Mouse (Mus musculus) liver, embryonic 13.5 days (tissue): ENCODE measurements around the gene Gm27027. TPM values are rescaled to one million over a fixed set of nuclear protein-coding genes. Genes with fewer than 3 reads are reported as not detected.

Source experiments
- ATAC-seq: fragments of 200-750 bp; cut with Nextera tagmentation; 2 replicates; pipeline ENCODE4 v1.8.0; 2017; ENCODE audit warnings: low read depth, mild to moderate bottlenecking, moderate number of reproducible peaks, moderate library complexity
- DNase-seq: peaks from one replicate; pipeline ENCODE4 v3.0.0; 2022
- H3K27ac ChIP-seq: fragments of 300-500 bp; sonication (generic); 2 replicates; pipeline ENCODE4 v1.5.1; 2015; ENCODE audit warnings: moderate library complexity, mild to moderate bottlenecking, inconsistent platforms
- H3K27me3 ChIP-seq: fragments of 300-500 bp; sonication (generic); 2 replicates; pipeline ENCODE4 v1.6.1; 2015; ENCODE audit warnings: mild to moderate bottlenecking, inconsistent platforms
- H3K36me3 ChIP-seq: fragments of 300-500 bp; sonication (generic); 2 replicates; pipeline ENCODE4 v1.6.1; 2015; ENCODE audit warnings: mild to moderate bottlenecking, inconsistent platforms
- H3K4me1 ChIP-seq: fragments of 300-500 bp; sonication (generic); replicated peaks from 2 replicates; pipeline ENCODE4 v1.6.1; 2015; ENCODE audit warnings: inconsistent platforms
- H3K4me2 ChIP-seq: fragments of 300-500 bp; sonication (generic); 2 replicates; pipeline ENCODE4 v1.6.1; 2015; ENCODE audit warnings: inconsistent platforms, mild to moderate bottlenecking, moderate library complexity
- H3K4me3 ChIP-seq: fragments of 300-500 bp; sonication (generic); replicated peaks from 2 replicates; pipeline ENCODE4 v1.5.1; 2015; ENCODE audit warnings: mild to moderate bottlenecking, inconsistent platforms
- H3K9ac ChIP-seq: fragments of 300-500 bp; sonication (generic); 2 replicates; pipeline ENCODE4 v1.6.1; 2015; ENCODE audit warnings: mild to moderate bottlenecking, inconsistent platforms
- H3K9me3 ChIP-seq: fragments of 300-500 bp; sonication (generic); replicated peaks from 2 replicates; pipeline ENCODE4 v1.6.1; 2016; ENCODE audit warnings: inconsistent platforms
- WGBS: fragments of 180-500 bp; shearing (Covaris S2); methylation state at CpG from one replicate; pipeline ENCODE4 v1.1.7; 2015; ENCODE audit not compliant: insufficient replicate concordance; 5-methylcytosine and 5-hydroxymethylcytosine counted together
- polyA plus RNA-seq: library from polyadenylated mRNA; unstranded; fragments of >200 nt; fragmentation: Nextera tagmentation; extraction: Ambion mirVana; gene quantifications from 2 replicates; pipeline ENCODE4 v1.2.1, GENCODE M21; 2015

The Gm27027 gene
- polyA plus RNA-seq, 1 experiment from 2014 or later: not detected

GRCm38 (mm10) chr2:93919093-93919492, 77.1 kb downstream of the Gm27027 start:
- DNase-seq (no peak), ATAC-seq (no peak)
- Histone ChIP-seq H3K4me1 (no peaks in the 10 kb centered on the region), H3K4me2 (no peak overlapping the region), H3K9me3 (no peaks in the 10 kb centered on the region), H3K4me3 (no peak overlapping the region), H3K36me3 (no peaks in the 10 kb centered on the region), H3K9ac (no peak overlapping the region), H3K27ac (no peak overlapping the region), H3K27me3 (no peaks in the 10 kb centered on the region)
- WGBS: 66% methylated on average over 3 of the region's 3 CpGs

- ATAC-seq: no peak
Measured at GRCm38 (mm10) chr2:93913552-93913951, 82.6 kb downstream of the Gm27027 start.

GRCm38 (mm10) chr2:93911942-93912341, 84.2 kb downstream of the Gm27027 start:
- Histone ChIP-seq H3K4me1 (no peaks in the 10 kb centered on the region), H3K27ac (no peak overlapping the region), H3K4me2 (no peak overlapping the region), H3K4me3 (no peak overlapping the region), H3K36me3 (no peaks in the 10 kb centered on the region), H3K27me3 (no peaks in the 10 kb centered on the region), H3K9ac (no peak overlapping the region), H3K9me3 (no peaks in the 10 kb centered on the region)
- DNase-seq (no peak), ATAC-seq (no peak)
- 67% methylated on average over 10 of the region's 10 CpGs for WGBS

More at GRCm38 (mm10) chr2:93913552-93913951, 82.6 kb downstream of the Gm27027 start:
- no peak for DNase-seq
- no peak overlapping the region for H3K4me3 ChIP-seq
- H3K36me3 ChIP-seq: no peaks in the 10 kb centered on the region
- no peak overlapping the region for H3K27ac ChIP-seq
- H3K4me2 ChIP-seq: no peak overlapping the region
- H3K9ac ChIP-seq: no peak overlapping the region
- no peaks in the 10 kb centered on the region for H3K4me1 ChIP-seq
- WGBS: 55% methylated on average over 2 of the region's 2 CpGs
- no peaks in the 10 kb centered on the region for H3K9me3 ChIP-seq
- H3K27me3 ChIP-seq: no peaks in the 10 kb centered on the region

- WGBS: 56% methylated on average over 5 of the region's 5 CpGs
- Histone ChIP-seq H3K4me2 (no peak overlapping the region), H3K4me3 (no peak overlapping the region), H3K27ac (no peak overlapping the region), H3K36me3 (no peaks in the 10 kb centered on the region), H3K9me3 (no peaks in the 10 kb centered on the region), H3K4me1 (no peaks in the 10 kb centered on the region), H3K27me3 (no peaks in the 10 kb centered on the region), H3K9ac (no peak overlapping the region)
- ATAC-seq (no peak), DNase-seq (no peak)
Measured at GRCm38 (mm10) chr2:93909716-93910115, 86.4 kb downstream of the Gm27027 start.

GRCm38 (mm10) chr2:93907519-93908294, 88.4 kb downstream of the Gm27027 start:
- Histone ChIP-seq H3K27me3 (no peaks in the 10 kb centered on the region), H3K4me1 (no peaks in the 10 kb centered on the region), H3K27ac (no peak overlapping the region), H3K4me3 (no peak overlapping the region), H3K9ac (no peak overlapping the region), H3K9me3 (no peaks in the 10 kb centered on the region), H3K4me2 (no peak overlapping the region), H3K36me3 (no peaks in the 10 kb centered on the region)
- DNase-seq (no peak), ATAC-seq (no peak)
- WGBS: 49% methylated on average over 9 of the region's 9 CpGs

Other genes starting within 250 kb of the Gm27027 start
- gene Ext2, start 173.8 kb downstream of the Gm27027 start, polyA plus RNA-seq: 29.6 and 35.0 TPM in 2 replicates
- gene Accs, start 146.4 kb downstream of the Gm27027 start, polyA plus RNA-seq: 0.97 and 1.6 TPM in 2 replicates
- gene Accsl, start 127.2 kb downstream of the Gm27027 start, polyA plus RNA-seq: 0.21 TPM in 1 of 2 replicates, not detected in the other
- 1.7 and 2.2 TPM in 2 replicates for gene Gm13889, start 39.2 kb downstream of the Gm27027 start, polyA plus RNA-seq
- gene Alkbh3, start 14.5 kb upstream of the Gm27027 start, polyA plus RNA-seq: 34.6 and 37.2 TPM in 2 replicates
- gene Hsd17b12, start 161.6 kb upstream of the Gm27027 start, polyA plus RNA-seq: 69.2 and 75.1 TPM in 2 replicates